Mouse (Mus musculus): ENCODE results near the gene Atp11a. TPM values are rescaled to one million over a fixed set of nuclear protein-coding genes. Genes with fewer than 3 reads are reported as not detected.

Gene Atp11a
- total and polyA plus RNA-seq, 3 experiments, result 0.12 to 0.27 (median 0.21) TPM

GRCm38 (mm10) chr8:12825236-12825635 is 68.4 kb downstream of the Atp11a start:
- Histone ChIP-seq H3K4me1 (ENCODE audit: control insufficient read depth in 1 of 2, insufficient read depth in 2 of 2) (no peaks in the 10 kb centered on the region), H3K9me3 (replicated peaks; ENCODE audit: low read length) (no peaks in the 10 kb centered on the region), H3K79me2 (replicated peaks; ENCODE audit: control insufficient read depth, extremely low read depth, insufficient read depth, poor library complexity, severe bottlenecking) (no peaks in the 10 kb centered on the region), H3K4me2 (ENCODE audit: insufficient read depth, low read depth, poor library complexity, severe bottlenecking) (no peak overlapping the region), H3K36me3 (replicated peaks in 1 of 2; ENCODE audit: control insufficient read depth in 1 of 2, insufficient read depth in 1 of 2, low read length in 1 of 2) (no peaks in the 10 kb centered on the region), H3K27ac (ENCODE audit: insufficient read depth, low read depth) (no peak overlapping the region), H3K9ac (ENCODE audit: insufficient read depth, low read depth) (no peak overlapping the region), H3K27me3 (replicated peaks) (peaks cover 96% of the 10 kb centered on the region), H3K4me3 (replicated peaks in 1 of 3; ENCODE audit: low read depth in 2 of 3, low read length in 2 of 3, poor library complexity in 1 of 3) (no peak overlapping the region)
- TF ChIP-seq E2F4 (IDR thresholded peaks at IDR 0.05; ENCODE audit: insufficient replicate concordance, low read depth, low read length), result no peak
- TF ChIP-seq ZNF384 (IDR thresholded peaks at IDR 0.05; ENCODE audit: low read depth, low read length), result no peak
- no peak for TF ChIP-seq MEF2A (IDR thresholded peaks at IDR 0.05; ENCODE audit: borderline replicate concordance, low read depth, low read length)
- no peak for TF ChIP-seq MAZ (IDR thresholded peaks at IDR 0.05; ENCODE audit: low read depth, low read length)
- TF ChIP-seq TCF12 (IDR thresholded peaks at IDR 0.05; ENCODE audit: low read depth, low read length), result no peak
- dilution Hi-C loops (cut with MboI; ENCODE audit: extremely low pct_ligation_motif_present, extremely low pct_unique_long_range_greater_than_20kb, low sequenced_read_pairs), result no loop called here
- in situ Hi-C loops (cut with MboI; ENCODE audit: low pct_ligation_motif_present, low pct_unique_long_range_greater_than_20kb, low sequenced_read_pairs), result no loop called here
- DNase-seq (ENCODE audit: extremely low read depth), result no peak

GRCm38 (mm10) chr8:12825686-12826237 is 68.9 kb downstream of the Atp11a start:
- in situ Hi-C loops (cut with MboI; ENCODE audit: low pct_ligation_motif_present, low pct_unique_long_range_greater_than_20kb, low sequenced_read_pairs), result no loop called here
- no peaks in the 10 kb centered on the region for H3K4me1 ChIP-seq (ENCODE audit: control insufficient read depth in 1 of 2, insufficient read depth in 2 of 2)

GRCm38 (mm10) chr8:12827124-12827523 is 70.3 kb downstream of the Atp11a start:
- H3K4me2 ChIP-seq (ENCODE audit: insufficient read depth, low read depth, poor library complexity, severe bottlenecking), result no peak overlapping the region
- no peaks in the 10 kb centered on the region for H3K79me2 ChIP-seq (replicated peaks; ENCODE audit: control insufficient read depth, extremely low read depth, insufficient read depth, poor library complexity, severe bottlenecking)
- H3K27me3 ChIP-seq (replicated peaks), result peaks cover 98% of the 10 kb centered on the region
- H3K27ac ChIP-seq (ENCODE audit: insufficient read depth, low read depth), result no peak overlapping the region
- dilution Hi-C loops (cut with MboI; ENCODE audit: extremely low pct_ligation_motif_present, extremely low pct_unique_long_range_greater_than_20kb, low sequenced_read_pairs), result no loop called here
- no peaks in the 10 kb centered on the region for H3K36me3 ChIP-seq (replicated peaks in 1 of 2; ENCODE audit: control insufficient read depth in 1 of 2, insufficient read depth in 1 of 2, low read length in 1 of 2)
- DNase-seq (ENCODE audit: extremely low read depth), result no peak
- TF ChIP-seq ETS1 (conservative IDR thresholded peaks at IDR 0.05; ENCODE audit: low read depth, low read length), result no peak
- TF ChIP-seq MAX (IDR thresholded peaks at IDR 0.05; ENCODE audit: low read length), result no peak
- no peak for TF ChIP-seq JUND (conservative IDR thresholded peaks at IDR 0.05; ENCODE audit: low read depth, low read length)
- TF ChIP-seq MAFK (IDR thresholded peaks at IDR 0.05; ENCODE audit: insufficient replicate concordance, low read length), result no peak
- TF ChIP-seq PAX5 (IDR thresholded peaks at IDR 0.05; ENCODE audit: low read length), result no peak
- no peak for TF ChIP-seq GABPA (IDR thresholded peaks at IDR 0.05; ENCODE audit: insufficient replicate concordance, low read depth, low read length)
- TF ChIP-seq TCF12 (IDR thresholded peaks at IDR 0.05; ENCODE audit: low read depth, low read length), result no peak
- no peak for TF ChIP-seq EP300 (IDR thresholded peaks at IDR 0.05; ENCODE audit: low read length)
- TF ChIP-seq USF1 (IDR thresholded peaks at IDR 0.05; ENCODE audit: low read depth, low read length), result no peak
- TF ChIP-seq CHD1 (IDR thresholded peaks at IDR 0.05; ENCODE audit: low read depth, low read length), result no peak
- TF ChIP-seq CTCF (conservative IDR thresholded peaks at IDR 0.05 in 1 of 2, IDR thresholded peaks at IDR 0.05 in 1 of 2; ENCODE audit: low read depth in 2 of 2, low read length in 2 of 2), result no peak
- no peak for TF ChIP-seq IRF4 (IDR thresholded peaks at IDR 0.05; ENCODE audit: low read depth, low read length)
- no peak for TF ChIP-seq MAZ (IDR thresholded peaks at IDR 0.05; ENCODE audit: low read depth, low read length)
- TF ChIP-seq USF2 (conservative IDR thresholded peaks at IDR 0.05; ENCODE audit: low read depth, low read length), result no peak
- H3K9me3 ChIP-seq (replicated peaks; ENCODE audit: low read length), result no peaks in the 10 kb centered on the region
- in situ Hi-C loops (cut with MboI; ENCODE audit: low pct_ligation_motif_present, low pct_unique_long_range_greater_than_20kb, low sequenced_read_pairs), result no loop called here
- no peak overlapping the region for H3K4me3 ChIP-seq (replicated peaks in 1 of 3; ENCODE audit: low read depth in 2 of 3, low read length in 2 of 3, poor library complexity in 1 of 3)
- H3K4me1 ChIP-seq (ENCODE audit: control insufficient read depth in 1 of 2, insufficient read depth in 2 of 2), result peaks cover 0 to 3% of the 10 kb centered on the region in 2 experiments; a peak in 1 of 4 replicates
- H3K9ac ChIP-seq (ENCODE audit: insufficient read depth, low read depth), result no peak overlapping the region

More at GRCm38 (mm10) chr8:12825686-12826237, 68.9 kb downstream of the Atp11a start:
- Histone ChIP-seq H3K79me2 (replicated peaks; ENCODE audit: control insufficient read depth, extremely low read depth, insufficient read depth, poor library complexity, severe bottlenecking) (no peaks in the 10 kb centered on the region), H3K4me2 (ENCODE audit: insufficient read depth, low read depth, poor library complexity, severe bottlenecking) (no peak overlapping the region), H3K9me3 (replicated peaks; ENCODE audit: low read length) (no peaks in the 10 kb centered on the region), H3K36me3 (replicated peaks in 1 of 2; ENCODE audit: control insufficient read depth in 1 of 2, insufficient read depth in 1 of 2, low read length in 1 of 2) (no peaks in the 10 kb centered on the region), H3K4me3 (replicated peaks in 1 of 3; ENCODE audit: low read depth in 2 of 3, low read length in 2 of 3, poor library complexity in 1 of 3) (no peak overlapping the region), H3K27ac (ENCODE audit: insufficient read depth, low read depth) (no peak overlapping the region), H3K27me3 (replicated peaks) (peaks cover 98% of the 10 kb centered on the region), H3K9ac (ENCODE audit: insufficient read depth, low read depth) (no peak overlapping the region)
- no peak for TF ChIP-seq POLR2A (IDR thresholded peaks at IDR 0.05; ENCODE audit: low read depth, low read length)
- no peak for TF ChIP-seq NELFE (IDR thresholded peaks at IDR 0.05; ENCODE audit: low read depth, low read length)
- TF ChIP-seq SIN3A (IDR thresholded peaks at IDR 0.05; ENCODE audit: low read length), result no peak
- no peak for TF ChIP-seq JUN (IDR thresholded peaks at IDR 0.05; ENCODE audit: insufficient read depth, low read depth, low read length)
- TF ChIP-seq ZKSCAN1 (IDR thresholded peaks at IDR 0.05; ENCODE audit: borderline replicate concordance, low read depth, low read length), result no peak
- TF ChIP-seq MAX (IDR thresholded peaks at IDR 0.05; ENCODE audit: low read length), result no peak
- no peak for TF ChIP-seq TCF12 (IDR thresholded peaks at IDR 0.05; ENCODE audit: low read depth, low read length)
- TF ChIP-seq CHD2 (IDR thresholded peaks at IDR 0.05; ENCODE audit: low read length), result no peak
- dilution Hi-C loops (cut with MboI; ENCODE audit: extremely low pct_ligation_motif_present, extremely low pct_unique_long_range_greater_than_20kb, low sequenced_read_pairs), result no loop called here
- DNase-seq (ENCODE audit: extremely low read depth), result no peak
